Mouse (Mus musculus): Measurements from ENCODE around the gene Fchsd2.

DNA sequence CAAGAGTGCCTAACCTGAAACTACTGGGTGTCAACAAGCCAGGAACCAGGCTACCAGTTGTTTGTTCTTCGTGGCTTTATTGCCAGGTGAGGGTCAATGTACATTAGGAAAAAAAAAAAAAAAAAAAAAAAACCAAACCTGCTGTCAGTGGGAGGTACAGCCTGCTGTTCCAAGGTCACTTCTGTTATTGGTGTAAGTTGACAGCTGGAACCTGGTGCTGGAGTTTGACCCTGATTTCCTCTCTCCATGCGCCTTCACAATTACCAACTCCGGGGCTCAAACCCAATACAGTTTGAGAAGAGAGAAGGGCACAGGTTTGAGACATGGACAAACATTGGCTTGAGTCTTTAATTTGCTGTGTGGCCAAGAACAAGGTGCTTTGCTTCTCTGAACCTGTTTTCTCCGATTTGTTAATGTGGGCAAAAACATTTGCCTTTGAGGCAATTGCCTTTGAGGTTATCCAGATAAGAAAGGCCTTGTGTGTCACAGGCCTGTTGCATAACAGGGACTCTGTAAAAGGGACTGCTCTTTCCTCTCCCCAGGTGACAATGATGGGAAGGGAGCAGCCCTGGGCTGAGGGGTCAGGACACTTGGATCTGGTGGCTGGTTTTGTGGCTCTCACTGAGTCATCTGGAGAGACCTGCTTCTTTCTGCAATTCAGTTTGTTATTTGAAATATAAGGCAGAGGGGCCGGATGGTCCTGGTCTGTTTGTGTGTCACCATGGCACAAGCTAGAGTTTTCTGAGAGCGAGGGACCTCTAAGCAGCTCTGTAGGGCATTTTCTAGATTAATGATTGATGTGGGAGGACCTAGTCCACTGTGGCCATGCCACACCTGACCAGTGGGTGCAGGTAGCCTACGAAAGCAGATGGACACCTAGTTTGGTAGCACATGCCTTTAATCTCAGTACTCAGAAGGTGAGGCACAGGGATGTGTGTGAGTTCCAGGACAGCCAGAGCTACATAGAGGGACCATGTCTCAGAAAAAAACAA is 27.7 kb upstream of the Fchsd2 start:
- no peak for TF ChIP-seq CTCF (IDR thresholded peaks at IDR 0.05; ENCODE audit: extremely low read depth, insufficient read depth, low read length)
- no peak for TF ChIP-seq POLR2A (IDR thresholded peaks at IDR 0.05; ENCODE audit: extremely low read depth, insufficient read depth, low read length)
